Mouse (Mus musculus) heart, adult 2 months (tissue): ENCODE measurements around the gene Igf1.

Experiments
- CTCF ChIP-seq: fragments of 200-600 bp; IDR thresholded peaks from 2 replicates; pipeline ENCODE4 v1.8.1; 2022; ENCODE audit warnings: antibody characterized with exemption, mild to moderate bottlenecking, moderate library complexity
- EP300 ChIP-seq: fragments of 200-500 bp; IDR thresholded peaks from 2 replicates; pipeline ENCODE4 v1.6.1; 2011; ENCODE audit warnings: low read depth, low read length, control low read depth; ENCODE audit not compliant: insufficient read depth
- POLR2A ChIP-seq: fragments of 200-500 bp; IDR thresholded peaks from 2 replicates; pipeline ENCODE4 v1.6.1; 2011; ENCODE audit warnings: mild to moderate bottlenecking, low read depth, low read length, control low read depth; ENCODE audit not compliant: insufficient read depth

DNA sequence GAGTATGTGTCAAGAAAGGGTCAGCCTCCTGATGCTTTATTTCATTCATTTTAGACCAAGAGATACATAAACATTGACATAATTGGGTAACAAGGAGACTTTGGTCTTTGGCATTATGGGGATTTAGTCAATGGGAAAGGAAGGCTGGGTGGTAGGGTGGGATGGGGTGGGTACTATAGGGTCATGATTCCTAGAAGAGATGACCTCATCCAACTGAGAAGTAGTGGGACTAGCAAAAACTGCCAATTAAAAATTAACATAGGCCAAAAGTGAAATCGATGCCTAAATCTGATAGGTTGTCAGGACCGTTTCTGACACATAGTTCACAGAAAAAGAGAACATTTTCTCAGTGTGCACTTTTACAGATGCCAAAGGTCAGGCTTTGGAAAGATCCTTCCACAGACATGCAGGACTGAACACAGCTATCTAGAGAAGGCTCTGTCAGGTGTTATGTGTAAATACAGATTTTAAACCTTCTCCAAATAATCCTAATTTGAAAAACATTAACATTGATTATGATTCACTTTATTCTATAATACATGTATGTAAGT lies 48.8 kb downstream of the Igf1 start:
- TF ChIP-seq POLR2A: no peak
- TF ChIP-seq CTCF: no peak
- TF ChIP-seq EP300: no peak
